Mouse (Mus musculus): ENCODE measurements around the gene Kcnc4. TPM values are rescaled to one million over a fixed set of nuclear protein-coding genes. Genes with fewer than 3 reads are reported as not detected.
A peak's percentile ranks its signal among the peaks of the same experiment; 100 is the strongest.

Gene Kcnc4
- total and polyA plus RNA-seq, 2 experiments from 2014 or later = 16.6 to 42.6 TPM

GRCm38 (mm10) chr3:107424258-107425041 is 34.9 kb downstream of the Kcnc4 start:
- no peaks in the 10 kb centered on the region for H3K27me3 ChIP-seq (ENCODE audit: insufficient read depth, low read length)
- H3K4me3 ChIP-seq (ENCODE audit: low read length) = no peak overlapping the region
- H3K9me3 ChIP-seq (ENCODE audit: low read length) = no peaks in the 10 kb centered on the region
- H3K4me1 ChIP-seq (ENCODE audit: insufficient read depth, low read length) = no peaks in the 10 kb centered on the region
- 47% methylated on average over 11 of the region's 11 CpGs for WGBS
- DNase-seq (ENCODE audit: low spot score) (peak; percentile 61), ATAC-seq (peak; percentile 68)
- no peak for TF ChIP-seq CTCF (IDR thresholded peaks at IDR 0.05; ENCODE audit: low read depth)
- no peak overlapping the region for H3K4me2 ChIP-seq (ENCODE audit: low read depth, low read length)
- no peak overlapping the region; the same call in 1 of the 2 replicates for H3K27ac ChIP-seq
- H3K36me3 ChIP-seq (ENCODE audit: insufficient read depth, low read length) = no peaks in the 10 kb centered on the region
- H3K9ac ChIP-seq (replicated peaks; ENCODE audit: low read length) = no peak overlapping the region; the same call in 1 of the 2 replicates

GRCm38 (mm10) chr3:107420156-107420555 is 39.2 kb downstream of the Kcnc4 start:
- Histone ChIP-seq H3K9me3 (ENCODE audit: low read length) (no peaks in the 10 kb centered on the region), H3K9ac (replicated peaks; ENCODE audit: low read length) (no peak overlapping the region), H3K4me3 (ENCODE audit: low read length) (no peak overlapping the region), H3K4me1 (ENCODE audit: insufficient read depth, low read length) (no peaks in the 10 kb centered on the region), H3K27ac (no peak overlapping the region), H3K36me3 (ENCODE audit: insufficient read depth, low read length) (no peaks in the 10 kb centered on the region), H3K4me2 (ENCODE audit: low read depth, low read length) (no peak overlapping the region), H3K27me3 (ENCODE audit: insufficient read depth, low read length) (no peaks in the 10 kb centered on the region)
- ATAC-seq = no peak
- DNase-seq (ENCODE audit: low spot score) = no peak
- no peak for TF ChIP-seq CTCF (IDR thresholded peaks at IDR 0.05; ENCODE audit: low read depth)
- WGBS = 75% methylated on average over 2 of the region's 2 CpGs

GRCm38 (mm10) chr3:107417287-107417644 is 42.1 kb downstream of the Kcnc4 start:
- WGBS = 84% methylated on average over 3 of the region's 3 CpGs
- ATAC-seq (no peak), DNase-seq (ENCODE audit: low spot score) (no peak)
- Histone ChIP-seq H3K9ac (replicated peaks; ENCODE audit: low read length) (no peak overlapping the region), H3K36me3 (ENCODE audit: insufficient read depth, low read length) (no peaks in the 10 kb centered on the region), H3K4me1 (ENCODE audit: insufficient read depth, low read length) (peaks cover 8% of the 10 kb centered on the region; the same call in 1 of the 2 replicates), H3K4me3 (ENCODE audit: low read length) (no peak overlapping the region), H3K4me2 (ENCODE audit: low read depth, low read length) (no peak overlapping the region), H3K27me3 (ENCODE audit: insufficient read depth, low read length) (no peaks in the 10 kb centered on the region), H3K9me3 (ENCODE audit: low read length) (no peaks in the 10 kb centered on the region), H3K27ac (no peak overlapping the region)
- no peak for TF ChIP-seq CTCF (IDR thresholded peaks at IDR 0.05; ENCODE audit: low read depth)

- Histone ChIP-seq H3K9me3 (ENCODE audit: low read length) (no peaks in the 10 kb centered on the region), H3K27ac (no peak overlapping the region), H3K36me3 (ENCODE audit: insufficient read depth, low read length) (no peaks in the 10 kb centered on the region), H3K4me2 (ENCODE audit: low read depth, low read length) (no peak overlapping the region), H3K4me1 (ENCODE audit: insufficient read depth, low read length) (peaks cover 8% of the 10 kb centered on the region; the same call in 1 of the 2 replicates), H3K9ac (replicated peaks; ENCODE audit: low read length) (no peak overlapping the region), H3K27me3 (ENCODE audit: insufficient read depth, low read length) (no peaks in the 10 kb centered on the region), H3K4me3 (ENCODE audit: low read length) (no peak overlapping the region)
- ATAC-seq (no peak), DNase-seq (ENCODE audit: low spot score) (no peak)
- TF ChIP-seq CTCF (IDR thresholded peaks at IDR 0.05; ENCODE audit: low read depth) = no peak
- WGBS = 91% methylated on average over 9 of the region's 9 CpGs
Observed at GRCm38 (mm10) chr3:107416541-107417286, 42.6 kb downstream of the Kcnc4 start.

GRCm38 (mm10) chr3:107413093-107413492 is 46.3 kb downstream of the Kcnc4 start:
- Histone ChIP-seq H3K36me3 (ENCODE audit: insufficient read depth, low read length) (no peaks in the 10 kb centered on the region), H3K27me3 (ENCODE audit: insufficient read depth, low read length) (no peaks in the 10 kb centered on the region), H3K4me3 (ENCODE audit: low read length) (no peak overlapping the region), H3K4me1 (ENCODE audit: insufficient read depth, low read length) (peaks cover 11% of the 10 kb centered on the region; the same call in 1 of the 2 replicates), H3K27ac (peak overlapping the region; percentile 75; the same call in 1 of the 2 replicates), H3K9me3 (ENCODE audit: low read length) (no peaks in the 10 kb centered on the region), H3K4me2 (ENCODE audit: low read depth, low read length) (no peak overlapping the region), H3K9ac (replicated peaks; ENCODE audit: low read length) (no peak overlapping the region)
- ATAC-seq (no peak), DNase-seq (ENCODE audit: low spot score) (no peak)
- TF ChIP-seq CTCF (IDR thresholded peaks at IDR 0.05; ENCODE audit: low read depth) = no peak
- 21% methylated on average over 2 of the region's 2 CpGs for WGBS

- no peak for TF ChIP-seq CTCF (IDR thresholded peaks at IDR 0.05; ENCODE audit: low read depth)
- Histone ChIP-seq H3K36me3 (ENCODE audit: insufficient read depth, low read length) (no peaks in the 10 kb centered on the region), H3K27ac (peak overlapping the region; percentile 75), H3K4me3 (ENCODE audit: low read length) (no peak overlapping the region), H3K9me3 (ENCODE audit: low read length) (no peaks in the 10 kb centered on the region), H3K27me3 (ENCODE audit: insufficient read depth, low read length) (no peaks in the 10 kb centered on the region), H3K4me1 (ENCODE audit: insufficient read depth, low read length) (peaks cover 11% of the 10 kb centered on the region; the same call in 1 of the 2 replicates), H3K9ac (replicated peaks; ENCODE audit: low read length) (no peak overlapping the region), H3K4me2 (ENCODE audit: low read depth, low read length) (no peak overlapping the region)
- 46% methylated on average over 8 of the region's 8 CpGs for WGBS
- no peak for DNase-seq (ENCODE audit: low spot score)
- ATAC-seq = no peak
Observed at GRCm38 (mm10) chr3:107412509-107412908, 46.8 kb downstream of the Kcnc4 start.
